Mouse (Mus musculus) stomach, embryonic 15.5 days (tissue): ENCODE results near the gene Filip1l. TPM values are rescaled to one million over a fixed set of nuclear protein-coding genes. Genes with fewer than 3 reads are reported as not detected.

Experiments used
- ATAC-seq: fragments of 200-750 bp; cut with Nextera tagmentation; 2 replicates; pipeline ENCODE4 v1.8.0; 2017; ENCODE audit warnings: low read depth, moderate number of reproducible peaks, moderate TSS enrichment; ENCODE audit not compliant: insufficient read depth, low FRiP score
- H3K27ac ChIP-seq: fragments of 300-500 bp; sonication (generic); 2 replicates; pipeline ENCODE4 v1.5.1; 2015; ENCODE audit warnings: mild to moderate bottlenecking, inconsistent platforms
- H3K27me3 ChIP-seq: fragments of 300-500 bp; sonication (generic); replicated peaks from 2 replicates; pipeline ENCODE4 v1.6.1; 2015; ENCODE audit warnings: inconsistent platforms
- H3K36me3 ChIP-seq: fragments of 300-500 bp; sonication (generic); 2 replicates; pipeline ENCODE4 v1.6.1; 2015; ENCODE audit warnings: inconsistent platforms
- H3K4me1 ChIP-seq: fragments of 300-500 bp; sonication (generic); 2 replicates; pipeline ENCODE4 v1.6.1; 2015; ENCODE audit warnings: inconsistent platforms
- H3K4me2 ChIP-seq: fragments of 300-500 bp; sonication (generic); 2 replicates; pipeline ENCODE4 v1.6.1; 2015; ENCODE audit warnings: mild to moderate bottlenecking, inconsistent platforms
- H3K4me3 ChIP-seq: fragments of 300-500 bp; sonication (generic); replicated peaks from 2 replicates; pipeline ENCODE4 v1.5.1; 2015; ENCODE audit warnings: inconsistent platforms
- H3K9ac ChIP-seq: fragments of 300-500 bp; sonication (generic); 2 replicates; pipeline ENCODE4 v1.6.1; 2015; ENCODE audit warnings: inconsistent platforms
- H3K9me3 ChIP-seq: fragments of 300-500 bp; sonication (generic); 2 replicates; pipeline ENCODE4 v1.6.1; 2016; ENCODE audit warnings: inconsistent platforms
- WGBS: fragments of 180-500 bp; shearing (Covaris S2); methylation state at CpG from one replicate; pipeline ENCODE4 v1.1.7; 2015; 5-methylcytosine and 5-hydroxymethylcytosine counted together
- polyA plus RNA-seq: library from polyadenylated mRNA; unstranded; fragments of >200 nt; fragmentation: Nextera tagmentation; extraction: Ambion mirVana; gene quantifications from 2 replicates; pipeline ENCODE4 v1.2.1, GENCODE M21; 2015

Gene Filip1l
- polyA plus RNA-seq, 1 experiment from 2014 or later, result 42.1 TPM

DNA sequence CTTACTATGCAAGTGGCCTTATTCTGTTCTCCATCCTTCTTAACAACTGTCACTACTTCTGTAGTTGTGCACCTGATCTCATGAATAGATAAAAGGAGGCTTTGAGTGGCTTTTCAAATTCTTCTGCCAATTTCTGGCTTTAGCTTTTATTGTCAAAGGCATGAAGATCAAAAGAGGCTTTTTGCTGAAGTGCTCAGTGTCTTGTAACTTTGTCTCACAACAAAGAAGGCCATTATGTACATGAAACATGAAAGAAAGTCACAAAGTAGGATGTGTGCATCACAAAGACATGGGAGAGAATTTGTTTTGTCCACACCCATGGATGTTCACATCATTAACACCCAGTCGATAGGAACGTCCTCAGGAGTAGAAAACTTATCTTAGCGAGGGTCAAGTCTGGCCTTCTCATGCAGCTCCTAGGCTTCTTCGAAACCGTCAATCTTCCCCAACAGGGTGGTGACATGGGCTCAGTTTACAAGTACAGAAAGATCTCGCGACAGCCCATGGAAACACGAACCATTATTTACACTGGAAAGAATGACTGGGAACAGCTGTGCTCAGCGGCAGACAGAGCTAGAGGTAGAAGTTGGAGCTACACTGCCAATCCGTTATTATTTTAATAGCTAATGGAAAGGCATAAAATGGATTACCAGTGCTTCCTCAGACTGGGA is 120.7 kb downstream of the Filip1l start:
- ATAC-seq, result no peak
- WGBS, result 24% methylated on average over 10 of the region's 10 CpGs
- H3K27ac ChIP-seq, result no peak overlapping the region
- no peak overlapping the region for H3K4me2 ChIP-seq
- no peaks in the 10 kb centered on the region for H3K9me3 ChIP-seq
- H3K9ac ChIP-seq, result no peak overlapping the region
- no peaks in the 10 kb centered on the region for H3K36me3 ChIP-seq
- H3K27me3 ChIP-seq, result no peaks in the 10 kb centered on the region
- 0 out of 2 replicates have a peak, but pooled peaks cover 6% of the 10 kb centered on the region for H3K4me1 ChIP-seq
- no peak overlapping the region for H3K4me3 ChIP-seq

DNA sequence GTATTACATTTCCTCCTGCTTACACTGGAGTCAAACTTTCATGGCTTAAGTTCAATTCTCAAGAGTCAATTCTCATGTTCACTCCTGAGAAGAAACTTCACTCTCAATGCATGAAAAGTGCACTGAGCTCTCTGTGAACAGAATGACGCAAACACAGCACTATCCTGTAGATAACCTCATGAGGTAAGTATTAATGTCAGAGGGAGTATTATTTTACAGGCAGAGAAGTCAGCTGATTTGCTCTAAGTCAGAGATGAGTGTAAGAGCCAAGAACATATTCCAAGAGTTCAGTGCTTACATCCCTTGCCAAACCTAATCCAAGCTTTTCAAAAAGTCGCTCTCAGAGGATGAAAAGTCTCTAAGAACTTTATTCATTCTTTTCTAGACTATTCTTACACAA is 125.6 kb downstream of the Filip1l start:
- no peak overlapping the region for H3K9ac ChIP-seq
- WGBS, result 70% methylated on average over 2 of the region's 2 CpGs
- 0 out of 2 replicates have a peak, but pooled peaks cover 9% of the 10 kb centered on the region for H3K4me1 ChIP-seq
- H3K36me3 ChIP-seq, result no peaks in the 10 kb centered on the region
- H3K9me3 ChIP-seq, result no peaks in the 10 kb centered on the region
- no peak overlapping the region for H3K4me3 ChIP-seq
- H3K27ac ChIP-seq, result no peak overlapping the region; the same call in 1 of the 2 replicates
- 0 out of 2 replicates have a peak, but pooled peaks have one; percentile 42 for ATAC-seq
- H3K4me2 ChIP-seq, result no peak overlapping the region
- H3K27me3 ChIP-seq, result no peaks in the 10 kb centered on the region

DNA sequence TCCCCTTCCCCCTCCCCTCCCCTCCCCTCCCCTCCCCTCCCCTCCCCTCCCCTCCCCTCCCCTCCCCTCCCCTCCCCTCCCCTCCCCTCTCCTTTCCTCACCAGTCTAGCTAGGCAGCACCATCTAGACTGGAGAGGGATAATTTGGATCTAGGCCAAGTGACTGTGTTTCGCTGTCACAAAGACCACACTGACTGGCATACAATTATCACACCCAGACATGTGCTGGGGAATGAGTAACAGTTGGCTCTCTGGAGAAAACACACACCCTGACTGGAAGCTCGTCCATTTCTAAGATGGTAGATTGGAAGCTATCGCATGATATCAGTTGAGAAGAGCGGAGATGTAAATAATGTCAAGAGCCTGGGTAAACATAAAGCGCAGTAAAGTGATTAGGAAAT is 126.9 kb downstream of the Filip1l start:
- WGBS, result 45% methylated on average over 5 of the region's 5 CpGs
- 0 out of 2 replicates have a peak, but pooled peaks cover 6% of the 10 kb centered on the region for H3K4me1 ChIP-seq
- no peaks in the 10 kb centered on the region for H3K27me3 ChIP-seq
- no peaks in the 10 kb centered on the region for H3K36me3 ChIP-seq
- H3K9ac ChIP-seq, result no peak overlapping the region
- no peak overlapping the region for H3K27ac ChIP-seq
- ATAC-seq, result no peak; the same call in 1 of the 2 replicates
- no peak overlapping the region for H3K4me3 ChIP-seq
- no peaks in the 10 kb centered on the region for H3K9me3 ChIP-seq
- H3K4me2 ChIP-seq, result no peak overlapping the region

DNA sequence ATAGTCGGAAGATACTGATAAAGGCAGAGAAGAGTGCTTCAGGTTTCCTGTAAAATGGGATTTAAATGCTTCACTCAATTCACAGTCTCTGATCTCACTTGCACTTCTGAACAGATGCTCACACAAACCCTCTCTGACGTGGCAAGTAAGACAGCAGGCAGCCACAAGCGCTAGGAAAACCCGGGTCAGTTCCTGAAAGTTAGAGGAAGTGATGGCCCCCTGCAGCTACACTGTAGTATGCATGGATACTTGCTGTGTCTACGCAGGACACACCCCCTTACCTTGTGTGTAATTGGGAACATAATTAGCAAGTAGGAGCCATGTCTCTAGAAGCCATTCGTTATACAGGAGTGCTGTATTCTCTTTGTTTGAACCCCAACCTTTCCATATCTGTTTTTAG is 129.4 kb downstream of the Filip1l start:
- no peak overlapping the region for H3K4me2 ChIP-seq
- no peak overlapping the region for H3K9ac ChIP-seq
- no peak for ATAC-seq
- no peaks in the 10 kb centered on the region for H3K27me3 ChIP-seq
- WGBS, result 72% methylated on average over 6 of the region's 6 CpGs
- no peaks in the 10 kb centered on the region for H3K36me3 ChIP-seq
- no peak overlapping the region for H3K4me3 ChIP-seq
- H3K4me1 ChIP-seq, result 0 out of 2 replicates have a peak, but pooled peaks cover 6% of the 10 kb centered on the region
- no peaks in the 10 kb centered on the region for H3K9me3 ChIP-seq
- H3K27ac ChIP-seq, result no peak overlapping the region

DNA sequence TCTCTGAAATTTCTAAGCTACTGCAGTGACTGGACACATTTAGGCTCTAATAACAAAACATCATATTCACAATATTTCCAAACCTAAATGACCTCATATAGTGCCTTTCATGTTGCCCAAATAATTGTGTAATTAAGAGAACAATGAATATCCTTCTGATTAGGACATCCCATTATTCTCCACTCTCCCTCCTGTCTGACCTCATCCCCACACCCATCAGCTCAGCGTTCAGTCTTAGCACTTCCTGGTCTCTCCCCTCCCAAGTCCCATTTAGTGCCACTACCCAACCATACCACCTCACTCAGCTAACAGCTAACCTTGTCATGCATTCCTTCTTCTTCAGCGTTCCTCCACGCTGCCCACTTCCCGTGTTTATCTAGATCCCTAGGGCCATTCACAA is 130.0 kb downstream of the Filip1l start:
- no peaks in the 10 kb centered on the region for H3K36me3 ChIP-seq
- H3K4me1 ChIP-seq, result 0 out of 2 replicates have a peak, but pooled peaks cover 6% of the 10 kb centered on the region
- no peaks in the 10 kb centered on the region for H3K27me3 ChIP-seq
- no peak for ATAC-seq
- H3K9me3 ChIP-seq, result no peaks in the 10 kb centered on the region
- WGBS, result 49% methylated on average over 4 of the region's 4 CpGs
- no peak overlapping the region for H3K4me2 ChIP-seq
- H3K4me3 ChIP-seq, result no peak overlapping the region
- peak overlapping the region; percentile 28; the same call in 1 of the 2 replicates for H3K27ac ChIP-seq
- H3K9ac ChIP-seq, result no peak overlapping the region

DNA sequence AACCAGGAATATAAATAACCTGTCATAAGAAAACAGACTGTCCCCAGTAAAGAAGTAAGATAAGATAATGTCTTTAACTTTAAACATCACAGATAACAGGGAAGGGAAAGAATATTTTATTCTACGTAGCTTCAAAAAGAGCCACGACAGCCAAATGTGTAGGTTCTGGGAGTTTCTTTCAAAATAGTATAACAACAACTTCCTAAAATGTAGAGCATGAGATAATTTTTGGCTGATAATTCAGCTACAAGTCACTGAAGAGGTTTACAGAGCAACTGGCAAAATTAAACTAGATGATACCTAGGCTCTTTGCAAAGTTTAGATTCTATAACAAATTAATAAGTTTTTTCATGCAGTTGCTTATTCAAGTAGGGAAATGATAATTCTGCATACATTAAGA is 130.6 kb downstream of the Filip1l start:
- Histone ChIP-seq H3K4me1 (0 out of 2 replicates have a peak, but pooled peaks cover 6% of the 10 kb centered on the region), H3K27ac (peak overlapping the region; percentile 28; the same call in 1 of the 2 replicates), H3K27me3 (no peaks in the 10 kb centered on the region), H3K4me3 (no peak overlapping the region), H3K4me2 (no peak overlapping the region), H3K9me3 (no peaks in the 10 kb centered on the region), H3K36me3 (no peaks in the 10 kb centered on the region), H3K9ac (no peak overlapping the region)
- WGBS, result 40% methylated on average over 2 of the region's 2 CpGs
- ATAC-seq, result no peak

DNA sequence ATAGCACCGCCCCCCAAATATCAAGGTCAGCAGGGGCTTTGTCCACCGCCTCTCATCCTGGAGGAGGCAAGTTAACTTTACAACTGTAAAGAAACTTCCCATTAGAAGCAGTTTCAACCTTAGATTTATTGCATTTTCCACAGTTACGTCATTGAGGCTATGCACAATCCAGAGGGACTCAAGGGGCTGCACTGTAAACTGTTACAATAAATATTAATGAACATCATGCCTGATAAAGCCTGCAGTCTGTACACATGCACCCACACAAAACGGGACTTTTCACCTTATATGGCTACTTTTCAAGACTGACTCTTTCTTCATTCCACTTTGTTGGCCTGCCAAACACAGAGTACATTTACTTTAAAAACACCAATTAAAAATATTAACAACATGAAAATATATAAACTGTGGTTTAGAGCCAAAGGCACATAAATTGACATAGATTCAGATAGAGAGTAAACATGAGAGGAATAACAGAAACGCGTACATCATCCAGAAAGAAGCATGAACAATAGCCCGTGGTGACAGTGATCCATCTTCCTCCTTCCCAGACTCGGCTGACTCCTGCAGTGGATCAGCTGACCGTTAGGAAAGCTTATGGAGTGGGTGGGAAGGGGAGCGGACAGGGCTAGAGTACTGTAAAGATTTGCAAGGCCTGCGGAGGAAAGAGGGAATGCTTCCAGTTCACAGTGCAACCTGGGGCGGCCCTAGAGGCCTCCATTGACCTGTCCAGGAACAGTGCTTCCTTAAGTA is 131.3 kb downstream of the Filip1l start:
- no peak overlapping the region for H3K4me2 ChIP-seq
- no peaks in the 10 kb centered on the region for H3K9me3 ChIP-seq
- H3K9ac ChIP-seq, result no peak overlapping the region
- peak overlapping the region; percentile 70 for H3K27ac ChIP-seq
- no peak overlapping the region for H3K4me3 ChIP-seq
- peak; percentile 73 for ATAC-seq
- H3K36me3 ChIP-seq, result no peaks in the 10 kb centered on the region
- whole genome bisulfite sequencing, result 39% methylated on average over 12 of the region's 12 CpGs
- 0 out of 2 replicates have a peak, but pooled peaks cover 6% of the 10 kb centered on the region for H3K4me1 ChIP-seq
- no peaks in the 10 kb centered on the region for H3K27me3 ChIP-seq

DNA sequence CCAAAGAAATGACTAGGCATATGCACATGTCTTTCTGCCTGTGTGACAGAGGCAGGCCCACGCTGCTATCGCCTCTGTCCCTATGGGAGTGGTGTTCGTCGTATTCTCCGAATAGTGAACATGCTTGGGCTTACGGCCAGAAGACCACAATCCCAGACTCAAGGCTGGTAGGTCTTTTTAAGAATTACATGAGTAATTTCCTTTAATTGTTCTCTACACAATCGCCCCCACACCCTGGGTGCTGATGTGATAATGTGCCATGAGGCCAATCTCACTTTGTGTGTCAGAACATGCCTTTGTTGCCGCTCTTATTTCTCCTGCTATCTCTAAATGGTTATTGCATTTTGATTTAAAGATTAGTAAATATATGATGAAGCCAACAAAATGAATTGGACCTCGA is 132.4 kb downstream of the Filip1l start:
- Histone ChIP-seq H3K9ac (no peak overlapping the region), H3K4me3 (no peak overlapping the region), H3K27me3 (no peaks in the 10 kb centered on the region), H3K36me3 (no peaks in the 10 kb centered on the region), H3K9me3 (no peaks in the 10 kb centered on the region), H3K4me1 (0 out of 2 replicates have a peak, but pooled peaks cover 6% of the 10 kb centered on the region), H3K4me2 (no peak overlapping the region), H3K27ac (no peak overlapping the region)
- WGBS, result 71% methylated on average over 9 of the region's 9 CpGs
- no peak for ATAC-seq

DNA sequence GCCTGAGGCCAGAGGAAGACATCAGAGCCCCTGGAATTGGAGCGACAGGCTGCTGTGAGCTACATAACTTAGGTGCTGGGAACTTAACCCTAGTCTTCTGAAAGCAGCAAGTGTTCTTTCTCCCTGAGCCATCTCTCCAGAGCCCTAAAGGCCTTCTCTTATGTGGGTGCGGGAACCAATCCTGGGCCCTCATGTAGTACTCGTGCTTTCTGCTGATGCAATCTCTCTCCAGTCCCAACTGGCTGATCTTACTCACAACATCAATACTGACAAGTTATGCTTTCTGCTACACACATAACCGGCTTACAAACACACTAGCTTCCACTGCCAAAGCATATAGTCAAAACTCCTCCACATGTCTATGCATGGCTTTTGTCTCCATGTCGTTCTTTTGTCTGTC is 133.4 kb downstream of the Filip1l start:
- Histone ChIP-seq H3K4me2 (no peak overlapping the region), H3K36me3 (no peaks in the 10 kb centered on the region), H3K27me3 (no peaks in the 10 kb centered on the region), H3K27ac (no peak overlapping the region), H3K4me1 (0 out of 2 replicates have a peak, but pooled peaks cover 6% of the 10 kb centered on the region), H3K9ac (no peak overlapping the region), H3K4me3 (no peak overlapping the region), H3K9me3 (no peaks in the 10 kb centered on the region)
- ATAC-seq, result no peak
- 89% methylated on average over 5 of the region's 5 CpGs for WGBS

DNA sequence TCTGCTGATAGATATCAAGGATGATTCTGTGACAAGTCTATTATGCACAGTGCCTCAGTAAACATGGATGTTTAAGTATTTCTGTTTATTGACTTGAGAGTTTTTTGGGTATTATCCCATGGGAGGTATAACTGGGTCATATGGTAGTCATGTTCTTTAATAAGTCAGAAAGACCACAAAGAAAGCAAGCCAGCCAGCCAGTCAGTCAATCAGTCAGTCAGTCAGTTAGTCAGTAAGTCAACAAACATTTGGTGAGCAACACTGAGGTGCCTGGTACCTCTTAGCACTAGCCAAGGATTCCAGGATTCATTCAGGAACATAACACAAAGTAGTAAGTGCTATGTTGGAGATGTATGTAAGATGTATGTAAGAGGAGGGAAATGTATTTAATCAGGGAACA is 135.8 kb downstream of the Filip1l start:
- Histone ChIP-seq H3K9me3 (no peaks in the 10 kb centered on the region), H3K27ac (no peak overlapping the region), H3K4me3 (no peak overlapping the region), H3K36me3 (no peaks in the 10 kb centered on the region), H3K4me1 (0 out of 2 replicates have a peak, but pooled peaks cover 2% of the 10 kb centered on the region), H3K4me2 (no peak overlapping the region), H3K27me3 (no peaks in the 10 kb centered on the region), H3K9ac (no peak overlapping the region)
- ATAC-seq, result no peak

DNA sequence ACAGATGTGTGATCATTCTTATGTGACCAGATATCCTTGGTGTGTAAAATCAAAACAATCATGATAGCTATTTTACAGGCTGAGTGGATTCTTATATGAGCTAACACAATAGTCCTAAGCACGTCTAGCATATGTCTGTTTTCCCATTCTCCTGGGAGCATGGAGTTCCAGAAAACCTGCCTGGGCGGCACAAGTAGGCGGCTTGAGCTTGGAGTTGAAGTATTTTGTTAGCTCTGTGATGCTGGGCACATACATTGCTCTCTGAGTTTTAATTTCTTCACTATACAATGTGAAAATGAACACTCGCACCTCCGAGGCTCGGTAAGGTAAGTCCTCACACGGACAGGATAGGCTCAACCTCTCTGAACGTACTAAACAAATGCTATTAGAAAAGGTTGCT is 137.8 kb downstream of the Filip1l start:
- Histone ChIP-seq H3K4me1 (no peaks in the 10 kb centered on the region), H3K36me3 (no peaks in the 10 kb centered on the region), H3K4me3 (no peak overlapping the region), H3K9ac (no peak overlapping the region), H3K27ac (no peak overlapping the region), H3K4me2 (no peak overlapping the region), H3K27me3 (no peaks in the 10 kb centered on the region), H3K9me3 (no peaks in the 10 kb centered on the region)
- 91% methylated on average over 8 of the region's 8 CpGs for WGBS
- no peak for ATAC-seq

DNA sequence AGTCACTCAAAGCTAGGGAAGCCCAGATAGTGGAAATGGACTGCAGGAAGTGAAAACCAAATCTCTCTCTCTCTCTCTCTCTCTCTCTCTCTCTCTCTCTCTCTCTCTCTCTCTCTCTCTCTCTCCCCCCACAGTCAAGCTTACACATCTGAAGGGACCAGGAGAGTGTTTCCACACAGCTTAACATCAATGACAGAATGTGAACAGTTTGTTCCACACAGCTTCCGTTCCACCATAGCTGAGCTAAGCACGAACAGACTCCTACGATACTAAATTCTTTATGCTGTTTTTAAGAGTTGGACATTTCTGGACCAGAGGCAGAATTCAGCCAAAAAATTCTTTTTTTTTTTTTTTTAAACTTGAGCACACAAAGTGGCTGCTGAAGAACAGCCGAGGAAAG is 139.0 kb downstream of the Filip1l start:
- Histone ChIP-seq H3K9ac (no peak overlapping the region), H3K36me3 (no peaks in the 10 kb centered on the region), H3K27me3 (no peaks in the 10 kb centered on the region), H3K9me3 (no peaks in the 10 kb centered on the region), H3K27ac (no peak overlapping the region), H3K4me2 (no peak overlapping the region), H3K4me3 (no peak overlapping the region), H3K4me1 (peaks cover 5% of the 10 kb centered on the region; the same call in 1 of the 2 replicates)
- 84% methylated on average over 4 of the region's 4 CpGs for WGBS
- ATAC-seq, result no peak
